Mouse (Mus musculus) olfactory bulb, adult 2 months (tissue): ENCODE measurements around the gene Samd14. TPM values are rescaled to one million over a fixed set of nuclear protein-coding genes. Genes with fewer than 3 reads are reported as not detected.
A peak's percentile ranks its signal among the peaks of the same experiment; 100 is the strongest.

ENCODE experiments used
- H3K27ac ChIP-seq: fragments of 200-500 bp; 2 replicates; pipeline ENCODE4 v1.5.1; 2012; ENCODE audit warnings: low read depth, low read length; ENCODE audit not compliant: insufficient read depth
- H3K4me1 ChIP-seq: fragments of 200-500 bp; 2 replicates; pipeline ENCODE4 v1.6.1; 2012; ENCODE audit warnings: low read length; ENCODE audit not compliant: control insufficient read depth, insufficient read depth
- H3K4me3 ChIP-seq: fragments of 200-500 bp; 2 replicates; pipeline ENCODE4 v1.5.1; 2012; ENCODE audit warnings: mild to moderate bottlenecking, low read depth, low read length, moderate library complexity; ENCODE audit not compliant: insufficient read depth
- CTCF ChIP-seq: fragments of 200-500 bp; IDR thresholded peaks from 2 replicates; pipeline ENCODE4 v1.5.1; 2012; ENCODE audit warnings: low read depth, mild to moderate bottlenecking, low read length, moderate library complexity; ENCODE audit not compliant: insufficient read depth
- POLR2A ChIP-seq: fragments of 200-500 bp; IDR thresholded peaks from 2 replicates; pipeline ENCODE4 v1.6.1; 2012; ENCODE audit warnings: mild to moderate bottlenecking, low read depth, low read length, moderate library complexity; ENCODE audit not compliant: insufficient read depth
- whole genome bisulfite sequencing: fragments of 180-500 bp; shearing (Covaris S2); methylation state at CpG from one replicate; pipeline ENCODE4 v1.1.7; 2018; 5-methylcytosine and 5-hydroxymethylcytosine counted together
- polyA plus RNA-seq: library from polyadenylated mRNA; stranded (reverse); fragments of >200 nt; gene quantifications from 2 replicates; pipeline ENCODE4 v1.2.4, GENCODE M21; 2012; ENCODE audit warnings: low replicate concordance; ENCODE audit not compliant: missing spikeins, insufficient read depth, insufficient read length

The Samd14 gene
- polyA plus RNA-seq, 1 experiment, result not detected

DNA sequence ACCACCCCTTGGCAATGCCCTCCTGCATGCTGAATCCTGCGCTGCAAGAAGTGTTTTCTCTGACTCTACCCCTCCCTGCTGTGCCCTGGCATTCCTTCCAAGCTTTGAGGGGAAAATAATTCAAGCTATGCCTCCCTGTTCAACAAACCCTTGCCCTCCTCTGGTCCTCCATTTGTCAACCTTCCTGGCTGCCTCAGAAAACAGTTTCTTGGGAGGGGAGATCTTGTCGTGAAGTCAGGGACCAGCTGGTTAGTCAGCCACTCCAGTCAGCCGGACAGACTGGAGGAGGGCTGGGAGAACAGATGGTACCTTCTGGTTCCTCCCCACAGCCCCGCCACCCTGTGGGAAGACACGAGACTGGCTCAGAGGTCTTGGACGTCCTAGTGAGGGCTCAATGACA, 27.6 kb downstream of the Samd14 start:
- no peak overlapping the region for H3K27ac ChIP-seq
- no peak overlapping the region for H3K4me3 ChIP-seq

DNA sequence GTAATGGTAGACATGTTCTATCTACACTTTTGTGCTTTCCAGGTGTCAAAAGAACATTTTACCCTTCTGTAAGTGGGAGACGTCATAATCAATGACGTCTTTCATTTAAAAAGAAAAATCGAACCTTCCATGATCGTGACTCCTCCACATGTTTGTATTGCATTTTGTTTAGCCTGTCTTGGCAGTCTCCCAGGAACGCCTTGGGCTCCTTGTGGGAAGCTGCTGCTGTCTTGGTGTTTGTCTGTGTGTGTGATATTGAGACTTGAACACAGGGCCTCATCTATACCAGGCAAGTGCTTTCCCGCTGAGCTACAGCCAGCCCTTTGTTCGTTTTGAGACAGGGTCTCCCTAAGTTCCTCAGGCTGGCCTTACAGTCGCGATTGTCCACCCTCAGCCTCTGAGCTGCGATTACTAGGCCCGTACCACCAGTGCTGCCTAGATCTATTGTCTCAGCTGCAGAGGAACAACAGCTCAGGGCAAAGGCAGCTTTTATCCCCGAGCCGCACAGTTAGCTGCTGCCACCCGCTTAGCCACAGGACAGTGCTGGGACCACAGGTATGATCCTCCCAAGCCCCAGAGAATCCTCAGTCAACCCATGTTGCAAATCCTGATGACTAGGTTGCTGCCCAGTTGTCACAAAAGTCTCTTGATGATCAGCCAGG, 28.6 kb downstream of the Samd14 start:
- no peak overlapping the region for H3K4me3 ChIP-seq
- no peak for TF ChIP-seq CTCF
- no peak for TF ChIP-seq POLR2A
- peaks cover 56% of the 10 kb centered on the region for H3K4me1 ChIP-seq
- H3K27ac ChIP-seq, result no peak overlapping the region
- 57% methylated on average over 14 of the region's 14 CpGs for WGBS

More for the DNA sequence above, 27.6 kb downstream of the Samd14 start:
- TF ChIP-seq POLR2A, result no peak
- TF ChIP-seq CTCF, result no peak
- 43% methylated on average over 6 of the region's 6 CpGs for WGBS
- peaks cover 62% of the 10 kb centered on the region for H3K4me1 ChIP-seq

DNA sequence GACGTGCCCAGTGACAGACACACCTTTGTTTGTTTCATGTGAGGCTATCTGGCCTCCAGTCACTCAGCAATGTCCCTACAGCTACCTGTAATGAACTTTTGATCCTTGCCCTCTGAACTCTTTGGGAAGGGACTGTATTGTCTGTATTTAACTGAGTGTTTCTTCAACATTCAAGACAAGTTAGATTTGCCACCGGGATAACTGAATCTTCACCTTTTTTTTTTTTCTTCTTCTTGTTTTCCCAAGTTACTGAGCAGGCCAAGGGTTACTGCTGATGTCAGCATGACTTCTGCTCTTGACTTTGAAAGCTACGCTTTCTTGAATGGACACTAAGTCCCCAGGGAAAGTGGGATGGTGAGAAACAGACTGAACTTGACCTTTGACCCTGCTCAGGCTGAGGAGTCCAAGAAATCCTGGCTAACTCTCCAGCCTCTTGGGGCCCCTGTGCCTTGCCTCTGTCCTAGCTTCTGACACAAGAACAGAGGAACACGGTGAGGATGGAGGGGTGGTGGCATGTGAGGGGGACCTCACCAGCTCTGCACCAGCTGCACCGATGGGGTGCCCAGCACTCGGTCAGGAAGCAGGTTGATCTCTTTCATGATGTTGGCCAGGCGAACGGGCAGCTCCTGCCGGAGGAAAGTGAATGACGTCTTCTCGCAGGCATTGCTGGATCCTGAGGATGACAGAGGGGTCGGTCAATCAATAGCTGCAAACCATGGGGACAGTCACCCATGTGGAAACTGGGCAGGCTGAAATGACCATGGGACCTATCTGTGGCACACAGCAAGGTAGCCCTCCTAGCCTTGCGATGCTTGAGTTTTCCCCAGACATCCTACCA, 29.4 kb downstream of the Samd14 start:
- WGBS, result 86% methylated on average over 13 of the region's 13 CpGs
- no peak overlapping the region for H3K4me3 ChIP-seq
- peaks cover 48% of the 10 kb centered on the region for H3K4me1 ChIP-seq
- H3K27ac ChIP-seq, result no peak overlapping the region
- TF ChIP-seq CTCF, result no peak
- TF ChIP-seq POLR2A, result no peak

DNA sequence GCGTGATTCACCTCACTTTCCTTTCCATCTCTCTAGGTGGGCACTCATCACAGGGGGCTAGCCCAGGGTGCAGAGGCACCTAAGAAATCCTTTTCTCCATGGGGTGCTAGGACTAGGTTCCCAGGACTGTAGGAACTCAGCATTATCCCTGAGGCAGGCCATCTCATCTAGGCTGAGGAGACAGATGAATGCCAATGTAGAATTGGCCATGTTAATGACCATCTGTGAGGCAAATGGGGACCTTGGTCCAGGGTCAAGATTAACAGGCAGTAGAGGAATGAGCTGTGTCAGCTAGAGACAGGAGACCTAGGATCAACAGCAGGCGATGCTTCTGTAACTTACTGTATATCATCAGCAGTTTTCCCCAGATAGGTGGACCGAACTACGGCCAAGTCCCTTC, 30.1 kb downstream of the Samd14 start:
- TF ChIP-seq POLR2A (no peak), CTCF (no peak)
- 76% methylated on average over 4 of the region's 4 CpGs for WGBS
- Histone ChIP-seq H3K27ac (peak overlapping the region; percentile 83), H3K4me1 (peaks cover 41% of the 10 kb centered on the region), H3K4me3 (peak overlapping the region; percentile 94)

DNA sequence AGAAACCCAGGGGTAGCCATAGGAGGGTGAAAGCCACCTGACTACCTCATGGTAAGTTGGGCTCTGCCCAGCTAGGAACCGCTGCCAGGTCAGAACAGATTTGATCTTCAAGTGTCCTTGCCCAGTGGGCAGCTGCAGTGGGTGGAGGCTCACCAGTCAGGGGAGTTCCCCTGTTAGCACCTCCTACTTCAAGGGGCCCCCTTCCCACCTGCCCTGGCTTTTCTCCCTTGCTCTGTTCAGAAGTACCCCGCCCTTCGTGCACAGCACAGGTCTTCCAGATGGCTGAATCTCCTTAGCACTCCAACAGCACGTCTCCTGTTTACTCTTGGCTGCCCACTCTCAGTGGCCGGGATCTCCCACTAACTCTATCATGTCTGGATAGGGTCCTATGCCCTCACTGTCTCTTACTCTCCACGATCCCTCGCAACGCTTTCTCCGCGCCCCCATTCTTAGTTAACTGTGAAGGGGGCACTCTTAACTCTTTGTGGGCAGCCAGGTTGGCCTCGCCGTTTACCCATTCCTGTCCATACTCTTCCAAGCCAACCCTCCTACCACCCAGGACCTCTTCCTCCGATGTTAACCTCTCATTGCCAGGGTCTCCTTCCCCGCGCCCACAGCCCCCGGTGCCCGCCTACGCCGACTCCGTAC, 30.9 kb downstream of the Samd14 start:
- TF ChIP-seq CTCF (no peak), POLR2A (no peak)
- Histone ChIP-seq H3K4me3 (peak overlapping the region; percentile 94), H3K27ac (peak overlapping the region; percentile 83), H3K4me1 (peaks cover 33% of the 10 kb centered on the region)
- 1% methylated on average over 20 of the region's 20 CpGs for WGBS

DNA sequence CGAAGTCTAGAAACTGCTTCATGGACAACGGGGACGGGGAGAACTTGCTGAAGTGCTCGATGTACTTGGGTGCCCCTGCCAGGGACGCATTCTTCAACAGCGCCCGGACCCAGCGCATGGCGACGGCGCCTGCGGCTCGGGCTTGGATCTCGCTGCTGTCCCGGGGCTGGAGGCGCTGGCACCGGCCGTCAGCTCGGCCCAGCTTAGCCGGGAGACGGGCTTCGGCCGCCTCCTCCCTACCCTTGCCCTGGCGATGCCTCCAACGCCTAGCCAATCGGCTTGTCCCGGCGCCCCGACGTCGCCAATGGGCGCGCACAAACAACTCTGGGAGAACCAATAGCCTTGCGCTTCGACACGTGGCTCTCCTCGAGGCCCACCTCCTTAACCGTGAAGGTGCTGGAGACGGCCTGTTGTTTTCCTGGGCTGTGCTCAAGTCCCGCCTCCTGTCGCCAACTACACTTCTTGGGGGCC, 31.5 kb downstream of the Samd14 start, which contains the start of gene Pdk2:
Gene Pdk2 (minus strand): TSS at position 216 of the 471 bp plus-strand sequence.
- WGBS, result 0% methylated on average over 41 of the region's 41 CpGs
- Histone ChIP-seq H3K4me1 (peaks cover 27% of the 10 kb centered on the region), H3K27ac (peak within 1 kb of the TSS; percentile 83), H3K4me3 (peak within 1 kb of the TSS; percentile 94)
- TF ChIP-seq CTCF (no peak), POLR2A (peak; percentile 78)

DNA sequence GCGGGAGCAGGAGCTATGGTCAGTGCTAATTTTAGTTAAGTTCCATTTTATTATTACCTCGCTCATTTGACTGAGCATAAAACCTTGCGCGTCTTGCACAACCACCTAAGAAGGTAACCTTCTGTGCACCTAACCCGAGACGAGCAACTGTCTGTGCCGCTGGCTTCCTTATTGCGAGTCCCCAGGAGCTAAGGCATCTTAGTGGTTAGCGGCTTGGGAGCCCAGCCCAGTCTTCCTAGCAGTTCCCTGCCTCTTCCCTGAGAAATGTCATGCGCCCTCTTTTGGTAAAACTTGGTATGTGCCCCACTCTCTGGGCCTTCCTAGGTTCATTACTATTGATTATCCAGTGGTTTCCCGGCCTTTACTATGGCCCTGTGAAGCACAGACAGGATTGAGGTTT, 32.4 kb downstream of the Samd14 start:
- 0% methylated on average over 11 of the region's 11 CpGs for WGBS

DNA sequence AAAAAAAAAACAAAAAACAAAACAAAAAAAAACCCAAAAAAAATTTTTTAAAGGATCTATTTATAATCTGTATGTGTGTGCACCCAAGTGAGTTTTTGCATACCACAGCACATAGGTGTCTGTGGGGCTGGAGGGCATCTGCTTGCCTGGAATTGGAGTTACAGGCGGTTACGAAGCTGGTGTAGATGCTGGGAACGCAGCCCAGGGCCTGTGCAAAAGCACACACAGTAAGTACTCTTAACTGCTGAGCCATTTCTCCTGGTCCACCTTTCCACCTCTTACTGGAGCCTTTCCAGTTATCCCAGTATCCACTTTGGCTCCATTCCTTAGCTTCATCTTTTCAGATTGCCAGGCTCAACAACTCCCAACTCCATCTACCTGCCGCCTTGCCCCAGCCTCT, 33.4 kb downstream of the Samd14 start:
- no peak overlapping the region for H3K4me3 ChIP-seq
- TF ChIP-seq POLR2A, result no peak
- TF ChIP-seq CTCF, result no peak
- 91% methylated on average over 4 of the region's 4 CpGs for WGBS
- H3K27ac ChIP-seq, result no peak overlapping the region
- H3K4me1 ChIP-seq, result peaks cover 17% of the 10 kb centered on the region

More for the DNA sequence above, 32.4 kb downstream of the Samd14 start:
- no peak for TF ChIP-seq CTCF
- no peak for TF ChIP-seq POLR2A
- Histone ChIP-seq H3K4me3 (peak overlapping the region; percentile 34), H3K27ac (peak overlapping the region; percentile 61), H3K4me1 (peaks cover 22% of the 10 kb centered on the region)

DNA sequence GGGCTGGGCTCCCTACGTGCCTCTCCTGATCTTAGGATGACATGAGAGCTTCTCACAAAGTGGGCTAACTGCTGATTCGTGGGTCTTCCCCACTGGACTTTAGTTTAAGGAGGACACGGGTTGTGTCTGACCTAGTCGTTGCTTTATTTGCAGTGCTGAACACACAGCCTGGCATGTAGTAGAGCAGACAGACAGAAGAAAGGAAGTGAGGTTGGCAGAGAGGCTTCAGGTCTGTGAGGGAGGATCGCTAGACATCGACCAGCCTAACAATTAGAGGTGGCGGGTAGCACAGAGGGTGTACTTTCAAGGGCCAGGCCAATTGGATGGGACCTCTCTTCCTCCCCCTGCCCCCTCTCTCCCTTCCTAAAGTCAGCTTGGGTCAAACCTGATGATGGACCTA, 33.9 kb downstream of the Samd14 start:
- H3K4me3 ChIP-seq, result no peak overlapping the region
- H3K4me1 ChIP-seq, result peaks cover 13% of the 10 kb centered on the region
- no peak overlapping the region for H3K27ac ChIP-seq
- TF ChIP-seq CTCF, result no peak
- no peak for TF ChIP-seq POLR2A
- 69% methylated on average over 7 of the region's 7 CpGs for WGBS
